Mouse (Mus musculus): ENCODE measurements around the gene Dnaja3. TPM values are rescaled to one million over a fixed set of nuclear protein-coding genes. Genes with fewer than 3 reads are reported as not detected.

The Dnaja3 gene
- polyA plus RNA-seq, 1 experiment from 2014 or later = 49.1 TPM

- Histone ChIP-seq H3K9me3 (ENCODE audit: control insufficient read depth, low read length) (no peaks in the 10 kb centered on the region), H3K4me2 (replicated peaks; ENCODE audit: low read depth, low read length) (no peak overlapping the region), H3K4me1 (replicated peaks; ENCODE audit: control insufficient read depth, insufficient read depth, low read length) (no peaks in the 10 kb centered on the region), H3K27me3 (ENCODE audit: control insufficient read depth, insufficient read depth, low read length) (no peaks in the 10 kb centered on the region), H3K27ac (ENCODE audit: low read depth, low read length) (no peak overlapping the region), H3K36me3 (ENCODE audit: control insufficient read depth, insufficient read depth, low read length) (peaks cover 12% of the 10 kb centered on the region; the same call in 1 of the 2 replicates), H3K4me3 (ENCODE audit: low read depth, low read length) (no peak overlapping the region), H3K9ac (ENCODE audit: low read depth, low read length) (no peak overlapping the region)
- no peak for DNase-seq (ENCODE audit: low spot score)
- WGBS = 80% methylated on average over 1 of the region's 1 CpGs
- no peak for ATAC-seq (ENCODE audit: low FRiP score)
Observed at GRCm38 (mm10) chr16:4702646-4703045, 62.9 kb downstream of the Dnaja3 start.

- peaks cover 10% of the 10 kb centered on the region; the same call in 1 of the 2 replicates for H3K36me3 ChIP-seq (ENCODE audit: control insufficient read depth, insufficient read depth, low read length)
- no peaks in the 10 kb centered on the region for H3K4me1 ChIP-seq (replicated peaks; ENCODE audit: control insufficient read depth, insufficient read depth, low read length)
- no peak overlapping the region for H3K27ac ChIP-seq (ENCODE audit: low read depth, low read length)
- no peak overlapping the region for H3K4me2 ChIP-seq (replicated peaks; ENCODE audit: low read depth, low read length)
- no peak overlapping the region for H3K9ac ChIP-seq (ENCODE audit: low read depth, low read length)
- H3K27me3 ChIP-seq (ENCODE audit: control insufficient read depth, insufficient read depth, low read length) = no peaks in the 10 kb centered on the region
- no peaks in the 10 kb centered on the region for H3K9me3 ChIP-seq (ENCODE audit: control insufficient read depth, low read length)
- DNase-seq (ENCODE audit: low spot score) (no peak), ATAC-seq (ENCODE audit: low FRiP score) (no peak)
- 79% methylated on average over 4 of the region's 4 CpGs for WGBS
- no peak overlapping the region for H3K4me3 ChIP-seq (ENCODE audit: low read depth, low read length)
Observed at GRCm38 (mm10) chr16:4705541-4705940, 65.8 kb downstream of the Dnaja3 start.

- H3K9ac ChIP-seq (ENCODE audit: low read depth, low read length) = no peak overlapping the region
- H3K27ac ChIP-seq (ENCODE audit: low read depth, low read length) = no peak overlapping the region
- H3K36me3 ChIP-seq (ENCODE audit: control insufficient read depth, insufficient read depth, low read length) = peaks cover 5% of the 10 kb centered on the region; the same call in 1 of the 2 replicates
- WGBS = 94% methylated on average over 4 of the region's 4 CpGs
- H3K4me2 ChIP-seq (replicated peaks; ENCODE audit: low read depth, low read length) = no peak overlapping the region
- no peaks in the 10 kb centered on the region for H3K9me3 ChIP-seq (ENCODE audit: control insufficient read depth, low read length)
- no peaks in the 10 kb centered on the region for H3K27me3 ChIP-seq (ENCODE audit: control insufficient read depth, insufficient read depth, low read length)
- ATAC-seq (ENCODE audit: low FRiP score) (no peak), DNase-seq (ENCODE audit: low spot score) (no peak)
- no peaks in the 10 kb centered on the region for H3K4me1 ChIP-seq (replicated peaks; ENCODE audit: control insufficient read depth, insufficient read depth, low read length)
- H3K4me3 ChIP-seq (ENCODE audit: low read depth, low read length) = no peak overlapping the region
Observed at GRCm38 (mm10) chr16:4711173-4711572, 71.4 kb downstream of the Dnaja3 start.

- no peaks in the 10 kb centered on the region for H3K27me3 ChIP-seq (ENCODE audit: control insufficient read depth, insufficient read depth, low read length)
- no peak overlapping the region for H3K27ac ChIP-seq (ENCODE audit: low read depth, low read length)
- H3K9me3 ChIP-seq (ENCODE audit: control insufficient read depth, low read length) = no peaks in the 10 kb centered on the region
- DNase-seq (ENCODE audit: low spot score) (no peak), ATAC-seq (ENCODE audit: low FRiP score) (no peak)
- H3K9ac ChIP-seq (ENCODE audit: low read depth, low read length) = no peak overlapping the region
- WGBS = 93% methylated on average over 17 of the region's 17 CpGs
- H3K4me1 ChIP-seq (replicated peaks; ENCODE audit: control insufficient read depth, insufficient read depth, low read length) = no peaks in the 10 kb centered on the region
- peaks cover 3% of the 10 kb centered on the region; the same call in 1 of the 2 replicates for H3K36me3 ChIP-seq (ENCODE audit: control insufficient read depth, insufficient read depth, low read length)
- H3K4me2 ChIP-seq (replicated peaks; ENCODE audit: low read depth, low read length) = no peak overlapping the region
- no peak overlapping the region for H3K4me3 ChIP-seq (ENCODE audit: low read depth, low read length)
Observed at GRCm38 (mm10) chr16:4713861-4714710, 74.3 kb downstream of the Dnaja3 start.

GRCm38 (mm10) chr16:4717866-4718265 lies 78.1 kb downstream of the Dnaja3 start:
- DNase-seq (ENCODE audit: low spot score) = no peak
- H3K36me3 ChIP-seq (ENCODE audit: control insufficient read depth, insufficient read depth, low read length) = peaks cover 3% of the 10 kb centered on the region; the same call in 1 of the 2 replicates
- WGBS = 68% methylated on average over 3 of the region's 3 CpGs
- peak overlapping the region; percentile 57 for H3K4me2 ChIP-seq (replicated peaks; ENCODE audit: low read depth, low read length)
- H3K9me3 ChIP-seq (ENCODE audit: control insufficient read depth, low read length) = no peaks in the 10 kb centered on the region
- H3K27ac ChIP-seq (ENCODE audit: low read depth, low read length) = no peak overlapping the region
- peak overlapping the region; percentile 73 for H3K4me3 ChIP-seq (ENCODE audit: low read depth, low read length)
- no peak overlapping the region; the same call in 1 of the 2 replicates for H3K9ac ChIP-seq (ENCODE audit: low read depth, low read length)
- ATAC-seq (ENCODE audit: low FRiP score) = no peak
- no peaks in the 10 kb centered on the region for H3K27me3 ChIP-seq (ENCODE audit: control insufficient read depth, insufficient read depth, low read length)
- no peaks in the 10 kb centered on the region for H3K4me1 ChIP-seq (replicated peaks; ENCODE audit: control insufficient read depth, insufficient read depth, low read length)

GRCm38 (mm10) chr16:4718753-4719518 lies 79.1 kb downstream of the Dnaja3 start, which contains the start of gene Nmral1:
Gene Nmral1, minus strand, starts transcription at chr16:4719356.
- H3K4me3 ChIP-seq (ENCODE audit: low read depth, low read length) = peak within 1 kb of the TSS; percentile 73
- WGBS = 10% methylated on average over 33 of the region's 33 CpGs
- no peaks in the 10 kb centered on the region for H3K4me1 ChIP-seq (replicated peaks; ENCODE audit: control insufficient read depth, insufficient read depth, low read length)
- H3K27ac ChIP-seq (ENCODE audit: low read depth, low read length) = peak within 1 kb of the TSS; percentile 80
- peak; percentile 94 for ATAC-seq (ENCODE audit: low FRiP score)
- H3K27me3 ChIP-seq (ENCODE audit: control insufficient read depth, insufficient read depth, low read length) = no peaks in the 10 kb centered on the region
- DNase-seq (ENCODE audit: low spot score) = peak; percentile 81
- peak within 1 kb of the TSS; percentile 85 for H3K9ac ChIP-seq (ENCODE audit: low read depth, low read length)
- no peaks in the 10 kb centered on the region for H3K9me3 ChIP-seq (ENCODE audit: control insufficient read depth, low read length)
- peak within 1 kb of the TSS; percentile 57 for H3K4me2 ChIP-seq (replicated peaks; ENCODE audit: low read depth, low read length)
- peaks cover 3% of the 10 kb centered on the region; the same call in 1 of the 2 replicates for H3K36me3 ChIP-seq (ENCODE audit: control insufficient read depth, insufficient read depth, low read length)

- no peaks in the 10 kb centered on the region for H3K36me3 ChIP-seq (ENCODE audit: control insufficient read depth, insufficient read depth, low read length)
- H3K9me3 ChIP-seq (ENCODE audit: control insufficient read depth, low read length) = no peaks in the 10 kb centered on the region
- H3K9ac ChIP-seq (ENCODE audit: low read depth, low read length) = no peak overlapping the region
- 83% methylated on average over 7 of the region's 7 CpGs for WGBS
- DNase-seq (ENCODE audit: low spot score) (no peak), ATAC-seq (ENCODE audit: low FRiP score) (no peak)
- H3K4me1 ChIP-seq (replicated peaks; ENCODE audit: control insufficient read depth, insufficient read depth, low read length) = no peaks in the 10 kb centered on the region
- H3K4me2 ChIP-seq (replicated peaks; ENCODE audit: low read depth, low read length) = no peak overlapping the region
- H3K27ac ChIP-seq (ENCODE audit: low read depth, low read length) = no peak overlapping the region
- H3K27me3 ChIP-seq (ENCODE audit: control insufficient read depth, insufficient read depth, low read length) = no peaks in the 10 kb centered on the region
- H3K4me3 ChIP-seq (ENCODE audit: low read depth, low read length) = no peak overlapping the region
Observed at GRCm38 (mm10) chr16:4722128-4722914, 82.5 kb downstream of the Dnaja3 start.

GRCm38 (mm10) chr16:4722915-4723209 lies 83.1 kb downstream of the Dnaja3 start:
- DNase-seq (ENCODE audit: low spot score) (no peak), ATAC-seq (ENCODE audit: low FRiP score) (no peak)
- no peak overlapping the region for H3K4me3 ChIP-seq (ENCODE audit: low read depth, low read length)
- no peaks in the 10 kb centered on the region for H3K4me1 ChIP-seq (replicated peaks; ENCODE audit: control insufficient read depth, insufficient read depth, low read length)
- H3K36me3 ChIP-seq (ENCODE audit: control insufficient read depth, insufficient read depth, low read length) = no peaks in the 10 kb centered on the region
- 75% methylated on average over 3 of the region's 3 CpGs for WGBS
- H3K9ac ChIP-seq (ENCODE audit: low read depth, low read length) = no peak overlapping the region
- H3K4me2 ChIP-seq (replicated peaks; ENCODE audit: low read depth, low read length) = no peak overlapping the region
- H3K9me3 ChIP-seq (ENCODE audit: control insufficient read depth, low read length) = no peaks in the 10 kb centered on the region
- no peaks in the 10 kb centered on the region for H3K27me3 ChIP-seq (ENCODE audit: control insufficient read depth, insufficient read depth, low read length)
- no peak overlapping the region for H3K27ac ChIP-seq (ENCODE audit: low read depth, low read length)

Data from hindbrain, embryonic 11.5 days (tissue).